Mouse (Mus musculus): ENCODE results near the gene Dkk3. TPM values are rescaled to one million over a fixed set of nuclear protein-coding genes. Genes with fewer than 3 reads are reported as not detected.
"Not testable (repeated sequence)": the region's sequence is repeated elsewhere in the genome, so short reads cannot be mapped to it uniquely, and the experiment has no call there.

Gene Dkk3
- total RNA-seq, 1 experiment: 8.6 TPM

DNA sequence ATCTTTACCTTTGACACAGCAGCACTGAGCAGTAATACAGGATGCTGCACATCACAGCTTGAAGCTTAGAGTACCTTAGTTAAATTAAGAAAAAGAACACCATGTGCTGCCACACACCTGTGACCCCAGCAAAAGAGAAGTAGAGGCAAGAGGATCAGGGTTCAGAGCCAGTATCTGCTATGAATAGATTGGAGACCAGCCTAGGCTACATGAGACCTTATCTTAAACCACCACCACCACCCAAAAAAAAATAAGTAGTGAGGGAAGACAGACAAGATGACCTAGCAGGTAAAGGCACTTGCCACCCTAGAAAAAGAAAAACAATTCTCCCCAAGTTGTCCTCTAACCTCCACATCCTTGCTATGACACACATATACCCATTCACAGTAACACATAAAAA, 50.1 kb downstream of the Dkk3 start:
- DNase-seq (ENCODE audit: low read depth, low spot score): no peak
- no peak overlapping the region for H3K9ac ChIP-seq (ENCODE audit: insufficient read depth, low read depth, low read length, poor library complexity, severe bottlenecking)
- H3K27ac ChIP-seq (ENCODE audit: insufficient read depth, low read depth, low read length, poor library complexity, severe bottlenecking): no peak overlapping the region
- peaks cover 9% of the 10 kb centered on the region for H3K36me3 ChIP-seq (ENCODE audit: control insufficient read depth, insufficient read depth, low read length, poor library complexity, severe bottlenecking)
- TF ChIP-seq ZC3H11A (IDR thresholded peaks at IDR 0.05; ENCODE audit: borderline replicate concordance, low read depth, low read length): no peak
- TF ChIP-seq HCFC1 (IDR thresholded peaks at IDR 0.05; ENCODE audit: borderline replicate concordance, insufficient read depth, low read length): no peak
- no peak for TF ChIP-seq ZNF384 (IDR thresholded peaks at IDR 0.05; ENCODE audit: low read depth, low read length)
- no peak for TF ChIP-seq MAFK (IDR thresholded peaks at IDR 0.05; ENCODE audit: insufficient read depth, low read depth, low read length)
- TF ChIP-seq CHD2 (IDR thresholded peaks at IDR 0.05; ENCODE audit: low read depth, low read length): no peak
- in situ Hi-C loops (cut with MboI; ENCODE audit: low sequenced_read_pairs in 2 of 2, unreplicated experiment in 2 of 2): no loop called here
- no peaks in the 10 kb centered on the region for H3K9me3 ChIP-seq (ENCODE audit: control insufficient read depth, insufficient read depth, low read depth, low read length)
- H3K4me1 ChIP-seq (ENCODE audit: control insufficient read depth in 2 of 2, insufficient read depth in 2 of 2, low read length in 2 of 2, poor library complexity in 1 of 2): peaks cover 2 to 6% of the 10 kb centered on the region in 2 experiments; a peak in 2 of 4 replicates
- no peak overlapping the region for H3K4me3 ChIP-seq (ENCODE audit: insufficient read depth in 1 of 2, low read depth in 1 of 2, low read length in 2 of 2, poor library complexity in 1 of 2, severe bottlenecking in 1 of 2)

GRCm38 (mm10) chr7:112103816-112104215, 55.0 kb downstream of the Dkk3 start:
- no peak overlapping the region for H3K4me3 ChIP-seq (ENCODE audit: insufficient read depth in 1 of 2, low read depth in 1 of 2, low read length in 2 of 2, poor library complexity in 1 of 2, severe bottlenecking in 1 of 2)
- TF ChIP-seq MAFK (IDR thresholded peaks at IDR 0.05; ENCODE audit: insufficient read depth, low read depth, low read length): no peak
- no peak for TF ChIP-seq CHD2 (IDR thresholded peaks at IDR 0.05; ENCODE audit: low read depth, low read length)
- TF ChIP-seq HCFC1 (IDR thresholded peaks at IDR 0.05; ENCODE audit: borderline replicate concordance, insufficient read depth, low read length): no peak
- no peak for TF ChIP-seq ZC3H11A (IDR thresholded peaks at IDR 0.05; ENCODE audit: borderline replicate concordance, low read depth, low read length)
- no peak for TF ChIP-seq ZNF384 (IDR thresholded peaks at IDR 0.05; ENCODE audit: low read depth, low read length)
- no peak overlapping the region for H3K27ac ChIP-seq (ENCODE audit: insufficient read depth, low read depth, low read length, poor library complexity, severe bottlenecking)
- peaks cover 7% of the 10 kb centered on the region for H3K36me3 ChIP-seq (ENCODE audit: control insufficient read depth, insufficient read depth, low read length, poor library complexity, severe bottlenecking)
- in situ Hi-C loops (cut with MboI; ENCODE audit: low sequenced_read_pairs in 2 of 2, unreplicated experiment in 2 of 2): no loop called here
- no peak for DNase-seq (ENCODE audit: low read depth, low spot score)
- H3K9ac ChIP-seq (ENCODE audit: insufficient read depth, low read depth, low read length, poor library complexity, severe bottlenecking): no peak overlapping the region
- no peaks in the 10 kb centered on the region for H3K4me1 ChIP-seq (ENCODE audit: control insufficient read depth in 2 of 2, insufficient read depth in 2 of 2, low read length in 2 of 2, poor library complexity in 1 of 2)
- H3K9me3 ChIP-seq (ENCODE audit: control insufficient read depth, insufficient read depth, low read depth, low read length): no peaks in the 10 kb centered on the region

DNA sequence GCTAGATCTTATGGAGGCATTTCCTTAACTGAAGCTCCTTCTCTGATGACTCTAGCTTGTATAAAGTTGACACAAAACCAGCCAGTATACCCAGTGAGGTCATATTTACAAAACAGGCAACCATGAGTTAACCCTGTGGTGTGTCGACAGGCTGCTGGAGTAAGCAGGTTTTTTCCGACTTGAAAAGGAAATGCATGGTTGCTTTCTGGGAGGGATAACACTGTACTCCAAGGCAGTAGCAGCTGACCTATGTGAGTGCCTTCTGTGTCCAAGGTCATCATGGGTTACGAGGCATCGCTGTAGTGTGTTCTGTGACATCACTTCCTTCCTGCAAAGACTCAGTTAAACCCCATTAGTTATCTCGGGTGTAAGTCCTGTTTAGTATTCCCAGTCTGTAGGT, 55.9 kb downstream of the Dkk3 start:
- H3K9ac ChIP-seq (ENCODE audit: insufficient read depth, low read depth, low read length, poor library complexity, severe bottlenecking): no peak overlapping the region
- no peaks in the 10 kb centered on the region for H3K9me3 ChIP-seq (ENCODE audit: control insufficient read depth, insufficient read depth, low read depth, low read length)
- no peak for TF ChIP-seq MAFK (IDR thresholded peaks at IDR 0.05; ENCODE audit: insufficient read depth, low read depth, low read length)
- no peak for TF ChIP-seq CHD2 (IDR thresholded peaks at IDR 0.05; ENCODE audit: low read depth, low read length)
- no peak for TF ChIP-seq HCFC1 (IDR thresholded peaks at IDR 0.05; ENCODE audit: borderline replicate concordance, insufficient read depth, low read length)
- TF ChIP-seq ZC3H11A (IDR thresholded peaks at IDR 0.05; ENCODE audit: borderline replicate concordance, low read depth, low read length): no peak
- TF ChIP-seq ZNF384 (IDR thresholded peaks at IDR 0.05; ENCODE audit: low read depth, low read length): no peak
- in situ Hi-C loops (cut with MboI; ENCODE audit: low sequenced_read_pairs in 2 of 2, unreplicated experiment in 2 of 2): no loop called here
- H3K4me1 ChIP-seq (ENCODE audit: control insufficient read depth in 2 of 2, insufficient read depth in 2 of 2, low read length in 2 of 2, poor library complexity in 1 of 2): no peaks in the 10 kb centered on the region; a peak in 1 of 4 replicates
- DNase-seq (ENCODE audit: low read depth, low spot score): no peak
- H3K36me3 ChIP-seq (ENCODE audit: control insufficient read depth, insufficient read depth, low read length, poor library complexity, severe bottlenecking): peaks cover 7% of the 10 kb centered on the region
- H3K4me3 ChIP-seq (ENCODE audit: insufficient read depth in 1 of 2, low read depth in 1 of 2, low read length in 2 of 2, poor library complexity in 1 of 2, severe bottlenecking in 1 of 2): no peak overlapping the region
- no peak overlapping the region for H3K27ac ChIP-seq (ENCODE audit: insufficient read depth, low read depth, low read length, poor library complexity, severe bottlenecking)

GRCm38 (mm10) chr7:112100887-112101286, 58.0 kb downstream of the Dkk3 start:
- H3K36me3 ChIP-seq (ENCODE audit: control insufficient read depth, insufficient read depth, low read length, poor library complexity, severe bottlenecking): peaks cover 10% of the 10 kb centered on the region
- no peaks in the 10 kb centered on the region for H3K9me3 ChIP-seq (ENCODE audit: control insufficient read depth, insufficient read depth, low read depth, low read length)
- no peak overlapping the region for H3K27ac ChIP-seq (ENCODE audit: insufficient read depth, low read depth, low read length, poor library complexity, severe bottlenecking)
- no peak overlapping the region for H3K4me3 ChIP-seq (ENCODE audit: insufficient read depth in 1 of 2, low read depth in 1 of 2, low read length in 2 of 2, poor library complexity in 1 of 2, severe bottlenecking in 1 of 2)
- peaks cover 0 to 1% of the 10 kb centered on the region in 2 experiments; a peak in 1 of 4 replicates for H3K4me1 ChIP-seq (ENCODE audit: control insufficient read depth in 2 of 2, insufficient read depth in 2 of 2, low read length in 2 of 2, poor library complexity in 1 of 2)
- TF ChIP-seq ZC3H11A (IDR thresholded peaks at IDR 0.05; ENCODE audit: borderline replicate concordance, low read depth, low read length) (no peak), ZNF384 (IDR thresholded peaks at IDR 0.05; ENCODE audit: low read depth, low read length) (no peak), HCFC1 (IDR thresholded peaks at IDR 0.05; ENCODE audit: borderline replicate concordance, insufficient read depth, low read length) (no peak), MAFK (IDR thresholded peaks at IDR 0.05; ENCODE audit: insufficient read depth, low read depth, low read length) (no peak)
- in situ Hi-C loops (cut with MboI; ENCODE audit: low sequenced_read_pairs in 2 of 2, unreplicated experiment in 2 of 2): no loop called here
- no peak overlapping the region for H3K9ac ChIP-seq (ENCODE audit: insufficient read depth, low read depth, low read length, poor library complexity, severe bottlenecking)
- DNase-seq (ENCODE audit: low read depth, low spot score): no peak

GRCm38 (mm10) chr7:112094923-112095322, 63.9 kb downstream of the Dkk3 start:
- H3K9ac ChIP-seq (ENCODE audit: insufficient read depth, low read depth, low read length, poor library complexity, severe bottlenecking); H3K27ac ChIP-seq (ENCODE audit: insufficient read depth, low read depth, low read length, poor library complexity, severe bottlenecking); H3K9me3 ChIP-seq (ENCODE audit: control insufficient read depth, insufficient read depth, low read depth, low read length); H3K36me3 ChIP-seq (ENCODE audit: control insufficient read depth, insufficient read depth, low read length, poor library complexity, severe bottlenecking); H3K4me3 ChIP-seq (ENCODE audit: insufficient read depth in 1 of 2, low read depth in 1 of 2, low read length in 2 of 2, poor library complexity in 1 of 2, severe bottlenecking in 1 of 2); H3K4me1 ChIP-seq (ENCODE audit: control insufficient read depth in 2 of 2, insufficient read depth in 2 of 2, low read length in 2 of 2, poor library complexity in 1 of 2); in situ Hi-C loops (cut with MboI; ENCODE audit: low sequenced_read_pairs in 2 of 2, unreplicated experiment in 2 of 2); DNase-seq (ENCODE audit: low read depth, low spot score): not testable (repeated sequence)

Data from ES-E14 (cell line).